Mouse (Mus musculus): ENCODE measurements at regions not wholly inside any gene's neighbourhood (a gene's known extent, or its start where the extent isn't known, plus 50 kb on each side); places are given as distances from the start of the nearest gene placed in this dataset.
A peak's percentile ranks its signal among the peaks of the same experiment; 100 is the strongest.
"Not testable (repeated sequence)": the region's sequence is repeated elsewhere in the genome, so short reads cannot be mapped to it uniquely, and the experiment has no call there.

- ATAC-seq (replicated peaks; ENCODE audit: low read depth, poor library complexity, severe bottlenecking): no peak
Observed at GRCm38 (mm10) chr10:69034390-69035120, 116.7 kb upstream of the Rhobtb1 start.

DNA sequence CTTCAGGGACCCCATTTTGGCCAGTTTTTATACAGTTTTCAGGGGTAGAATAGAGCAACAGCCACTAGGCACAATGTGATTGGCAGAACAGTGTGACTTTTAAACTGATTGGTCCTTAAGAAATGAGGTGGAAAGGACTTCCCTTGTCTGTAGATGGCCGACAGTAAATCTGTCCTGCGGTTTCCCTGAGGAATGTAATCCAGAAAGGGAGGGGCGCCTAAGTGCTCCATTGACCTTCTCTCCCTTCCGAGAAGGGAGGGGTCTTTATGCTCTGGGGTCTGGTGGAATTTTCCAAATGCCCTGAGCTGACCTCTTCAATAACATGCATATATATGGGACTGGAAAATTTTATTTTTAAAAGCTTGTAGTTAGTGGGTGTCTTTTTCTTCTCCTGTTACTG, 115.7 kb upstream of the Rhobtb1 start:
- ATAC-seq (replicated peaks; ENCODE audit: low read depth, poor library complexity, severe bottlenecking): not testable (repeated sequence)

DNA sequence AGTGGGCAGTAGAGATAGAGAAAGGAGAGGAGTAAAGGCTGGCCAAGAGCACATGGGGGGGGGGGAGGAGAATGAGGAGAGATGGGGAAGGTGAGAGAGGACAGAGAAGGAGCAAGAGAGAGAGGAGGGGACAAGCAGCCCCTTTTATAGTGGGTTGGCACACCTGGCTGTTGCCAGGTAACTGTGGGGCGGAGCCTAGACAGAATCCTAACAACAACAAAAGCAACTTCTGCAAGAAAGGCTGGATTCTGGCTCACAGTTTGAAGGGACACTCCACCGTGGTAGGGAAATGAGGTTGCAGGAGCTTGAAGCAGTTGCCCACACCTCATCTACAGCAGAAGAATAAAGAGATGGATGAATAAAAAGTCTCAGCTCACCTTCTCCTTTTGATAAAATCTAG, 115.1 kb upstream of the Rhobtb1 start:
- no peak for ATAC-seq (replicated peaks; ENCODE audit: low read depth, poor library complexity, severe bottlenecking)

DNA sequence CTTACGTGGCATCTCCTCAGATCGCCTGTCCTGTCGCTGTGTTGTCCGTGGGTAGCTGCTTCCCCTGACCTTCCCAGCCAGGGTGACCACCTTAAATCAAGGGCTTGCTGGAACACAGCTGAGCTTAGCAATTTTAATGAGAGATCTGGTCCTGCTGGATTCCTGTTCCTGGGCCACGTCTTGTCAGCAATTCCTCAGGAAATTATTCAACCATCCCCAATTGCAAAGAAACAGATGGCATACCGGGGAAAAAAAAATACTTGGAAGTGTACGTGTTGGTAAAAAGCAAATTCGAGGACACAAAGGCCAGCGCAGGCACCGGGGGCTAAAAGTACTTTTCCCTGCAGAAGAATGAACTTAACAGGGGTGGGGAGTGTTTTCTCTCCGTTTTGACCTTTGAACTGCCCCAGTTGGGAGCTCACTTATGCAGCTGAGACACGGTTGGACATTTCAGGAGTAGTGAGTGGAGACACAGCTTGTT, 107.0 kb upstream of the Rhobtb1 start:
- no peak for ATAC-seq (replicated peaks; ENCODE audit: low read depth, poor library complexity, severe bottlenecking)

- ATAC-seq (replicated peaks; ENCODE audit: low read depth, poor library complexity, severe bottlenecking): no peak
Observed at GRCm38 (mm10) chr10:69045275-69045674, 106.0 kb upstream of the Rhobtb1 start.

GRCm38 (mm10) chr10:69046008-69046555, 105.2 kb upstream of the Rhobtb1 start:
- no peak for ATAC-seq (replicated peaks; ENCODE audit: low read depth, poor library complexity, severe bottlenecking)

GRCm38 (mm10) chr10:69078008-69078407, 73.2 kb upstream of the Rhobtb1 start:
- ATAC-seq (replicated peaks; ENCODE audit: low read depth, poor library complexity, severe bottlenecking): no peak

GRCm38 (mm10) chr10:69086184-69086583, 65.0 kb upstream of the Rhobtb1 start:
- no peak for ATAC-seq (replicated peaks; ENCODE audit: low read depth, poor library complexity, severe bottlenecking)

- peak; percentile 84 for ATAC-seq (replicated peaks; ENCODE audit: low read depth, poor library complexity, severe bottlenecking)
Observed at GRCm38 (mm10) chr10:69091872-69092271, 59.4 kb upstream of the Rhobtb1 start.

DNA sequence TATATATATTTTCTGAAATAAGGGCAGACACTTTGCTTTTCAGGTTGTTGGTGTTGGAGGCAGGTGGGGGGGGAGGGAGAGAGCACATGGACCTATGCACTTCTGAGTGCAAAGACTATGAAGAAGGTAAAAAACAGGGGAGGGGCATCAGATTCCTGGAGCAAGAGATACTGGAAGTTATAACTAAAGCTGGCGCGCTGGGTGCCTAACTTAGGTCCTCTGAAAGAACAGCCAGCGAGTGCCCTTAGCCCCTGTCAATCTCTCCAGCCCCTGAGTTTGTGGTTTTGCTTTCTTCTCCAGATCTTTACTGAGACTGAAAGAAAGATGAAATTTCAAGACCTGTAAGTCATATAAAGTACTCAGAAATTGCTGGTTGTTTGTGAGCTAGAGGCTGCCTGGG, 51.2 kb upstream of the Rhobtb1 start:
- no peak for ATAC-seq (replicated peaks; ENCODE audit: low read depth, poor library complexity, severe bottlenecking)

DNA sequence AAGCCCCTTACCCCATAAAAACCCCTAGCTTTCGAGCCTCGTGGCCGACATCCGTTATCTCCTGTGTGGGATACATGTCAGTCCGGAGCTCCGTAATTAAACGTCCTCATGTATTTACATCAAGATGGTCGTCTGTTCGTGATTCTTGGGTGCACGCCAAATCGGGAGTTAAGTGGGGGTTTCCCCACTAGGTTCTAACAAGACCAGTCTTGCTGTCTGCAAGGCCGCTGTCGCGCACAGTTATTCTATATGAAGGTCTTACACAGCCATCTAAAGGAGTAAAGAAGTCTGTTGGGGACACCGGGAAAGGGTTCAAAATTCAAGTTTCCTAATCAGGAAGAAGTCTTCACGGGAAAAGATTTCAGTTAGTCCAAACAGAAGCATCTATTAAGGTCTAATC, 50.5 kb upstream of the Rhobtb1 start:
- ATAC-seq (replicated peaks; ENCODE audit: low read depth, poor library complexity, severe bottlenecking): not testable (repeated sequence)
